Mouse (Mus musculus) cerebellum, adult 9-11 months (tissue): ENCODE results near the gene Fabp1.

Experiments
- DNase-seq: peaks from one replicate; pipeline ENCODE4 v3.0.0; 2022

Fabp1 gene

DNA sequence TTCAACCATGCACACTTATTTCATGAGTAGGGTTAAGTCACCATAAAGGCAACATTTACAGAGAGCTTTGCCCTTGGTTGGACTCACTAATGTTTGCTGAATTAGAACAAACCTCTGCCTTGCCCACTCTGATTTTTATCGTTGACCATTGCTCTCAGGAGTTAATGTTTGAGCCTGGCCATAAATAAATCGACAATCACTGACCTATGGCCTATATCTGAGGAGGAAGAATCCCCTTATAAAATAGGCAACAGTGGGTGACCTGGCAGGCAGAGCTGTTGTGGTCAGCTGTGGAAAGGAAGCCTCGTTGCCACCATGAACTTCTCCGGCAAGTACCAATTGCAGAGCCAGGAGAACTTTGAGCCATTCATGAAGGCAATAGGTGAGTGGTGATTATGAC is at the start of gene Fabp1:
Gene Fabp1, plus strand, starts transcription at position 216 of the 400 bp plus-strand sequence.
- DNase-seq = no peak

DNA sequence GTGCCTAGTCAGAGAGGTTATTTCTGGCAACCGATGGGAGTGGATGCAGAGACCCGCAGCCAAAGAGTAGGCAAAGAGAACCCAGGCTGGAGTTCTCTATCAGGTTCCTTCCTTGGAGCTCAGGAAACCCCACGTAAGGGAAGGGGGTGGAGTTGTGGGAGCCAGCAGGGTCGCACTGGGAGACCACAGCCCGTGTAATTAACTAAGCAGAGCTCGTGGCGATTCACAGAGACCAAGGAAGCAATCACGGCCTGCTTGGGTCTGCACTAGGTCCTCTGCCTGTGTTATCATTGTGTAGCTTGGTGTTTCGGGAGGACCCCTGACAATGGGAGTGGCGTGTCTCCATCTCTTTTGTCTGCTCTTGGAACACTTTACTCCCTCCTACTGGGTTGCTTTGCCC is 48.5 kb upstream of the Fabp1 start:
- DNase-seq = no peak

DNA sequence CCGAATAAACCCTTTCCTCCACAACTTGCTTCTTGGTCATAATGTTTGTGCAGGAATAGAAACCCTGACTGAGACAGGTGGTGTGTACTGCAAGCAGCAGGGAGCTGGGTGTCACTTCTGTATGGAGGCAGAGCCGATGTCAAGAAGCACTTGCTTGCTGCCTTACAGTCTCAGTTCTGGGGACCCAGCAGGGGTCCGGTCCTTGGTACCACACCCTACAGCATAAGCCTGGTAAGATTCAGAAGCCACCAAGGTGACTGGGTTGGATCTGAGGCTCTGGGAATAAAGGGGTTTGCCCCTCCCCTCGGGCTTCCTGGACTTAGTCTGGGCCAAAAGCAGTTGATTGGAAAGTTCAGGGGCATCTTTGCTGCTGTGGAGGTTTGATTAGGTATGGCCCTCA is 46.1 kb upstream of the Fabp1 start:
- no peak for DNase-seq

DNA sequence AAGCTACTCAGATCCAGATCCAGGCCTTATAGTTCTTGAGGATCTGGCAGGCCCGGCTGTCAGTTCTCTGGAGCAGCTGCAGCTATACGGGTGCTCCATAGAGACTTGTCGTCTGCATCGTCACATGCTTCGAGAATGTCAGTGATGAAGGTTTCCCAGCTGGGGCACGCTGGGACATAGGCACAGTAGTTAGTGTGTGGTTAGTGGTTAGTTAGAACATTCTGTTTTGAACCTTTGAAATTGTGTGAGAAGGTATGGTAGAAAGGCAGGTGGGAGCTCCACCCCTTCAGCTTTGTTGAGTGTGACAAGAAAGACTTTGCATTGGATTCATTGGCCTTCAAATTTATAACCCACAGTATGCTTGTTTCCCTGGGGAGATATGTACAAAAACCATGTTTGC is 44.8 kb upstream of the Fabp1 start:
- DNase-seq = no peak

DNA sequence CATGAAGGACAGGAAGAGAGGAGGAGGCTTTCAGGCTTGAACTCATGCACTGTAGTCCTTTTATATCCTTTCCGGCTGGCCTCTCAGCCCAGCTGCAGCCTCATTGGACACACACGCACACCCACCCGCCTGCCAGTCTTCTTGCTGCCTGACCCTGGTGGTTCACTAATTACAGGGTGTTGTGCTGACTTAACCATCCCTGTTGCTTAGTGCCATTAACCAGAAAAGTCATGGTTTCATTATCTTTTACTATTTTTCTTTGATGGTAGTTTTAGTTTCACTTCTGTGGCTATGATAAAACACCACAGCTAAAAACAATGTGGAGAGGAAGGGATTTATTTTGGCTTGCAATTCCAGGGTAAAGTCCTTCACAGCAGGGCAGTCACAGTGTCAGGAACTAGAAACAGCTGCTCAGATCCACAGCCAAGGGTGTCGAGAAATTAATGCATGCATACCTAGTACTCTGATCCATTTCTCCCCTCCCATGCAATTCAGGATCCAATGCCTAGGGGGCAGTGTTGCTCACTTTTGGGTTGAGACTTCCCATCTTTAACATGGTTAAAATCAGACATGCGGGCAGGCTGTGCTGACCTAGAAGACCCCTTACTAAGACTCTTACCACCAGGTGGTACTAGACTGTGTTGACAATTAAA is 42.8 kb upstream of the Fabp1 start:
- DNase-seq = no peak

DNA sequence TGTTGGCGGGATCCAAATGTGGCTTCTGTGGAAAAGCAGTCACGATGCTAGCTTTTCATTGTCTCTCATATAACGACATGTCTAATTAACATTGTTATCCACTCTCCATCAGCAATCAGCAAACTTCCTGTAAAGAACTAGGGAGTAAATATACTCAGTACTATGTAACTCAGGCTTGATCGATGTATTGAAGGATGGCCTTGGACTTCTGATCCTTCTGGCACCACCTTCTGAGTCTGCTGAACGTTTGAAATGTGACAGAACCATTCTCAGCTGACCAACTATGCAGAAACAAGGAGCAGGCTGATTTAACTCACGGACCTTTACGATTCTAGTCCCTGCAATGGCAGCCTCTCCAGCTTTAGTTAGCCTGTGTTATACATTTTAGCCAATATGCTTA is 38.3 kb upstream of the Fabp1 start:
- DNase-seq = no peak

DNA sequence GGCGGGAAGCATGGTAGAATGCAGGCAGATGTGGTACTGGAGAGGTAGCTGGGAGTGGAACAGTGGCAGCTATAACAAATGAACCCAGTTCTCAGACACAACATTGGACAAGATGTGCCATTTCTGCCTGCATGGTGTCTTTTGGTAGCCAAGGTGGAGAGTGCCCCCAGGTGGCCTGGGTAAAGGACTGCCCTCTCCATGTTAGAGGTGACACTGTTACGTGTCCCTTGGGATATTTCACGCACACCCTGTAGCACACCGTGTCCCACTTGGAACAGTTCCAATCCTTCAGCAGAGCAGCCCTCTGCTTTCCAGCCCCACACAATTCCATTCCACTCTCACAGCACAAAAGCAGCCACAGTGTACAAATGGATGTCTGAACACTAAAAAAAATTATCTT is 37.4 kb upstream of the Fabp1 start:
- no peak for DNase-seq

DNA sequence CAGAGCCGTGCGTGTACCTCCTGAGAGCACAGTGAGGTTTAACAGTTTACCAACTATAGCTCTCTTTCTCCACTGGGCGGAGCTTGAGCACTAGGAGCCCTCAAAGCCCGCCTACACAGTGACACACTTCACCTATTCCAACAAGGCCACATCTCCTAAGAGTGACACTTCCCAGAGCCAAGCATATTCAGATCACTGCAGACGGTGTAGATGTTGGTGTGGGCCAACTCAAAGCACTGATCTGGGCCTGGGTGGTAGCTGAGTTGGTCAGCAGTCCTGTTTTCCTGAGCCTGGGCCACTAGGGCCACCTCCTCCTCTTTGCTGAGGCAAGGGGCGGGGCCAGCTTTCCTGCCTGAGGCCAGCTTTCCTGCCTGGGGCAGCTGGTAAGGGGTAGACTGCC is 35.2 kb upstream of the Fabp1 start:
- no peak for DNase-seq

DNA sequence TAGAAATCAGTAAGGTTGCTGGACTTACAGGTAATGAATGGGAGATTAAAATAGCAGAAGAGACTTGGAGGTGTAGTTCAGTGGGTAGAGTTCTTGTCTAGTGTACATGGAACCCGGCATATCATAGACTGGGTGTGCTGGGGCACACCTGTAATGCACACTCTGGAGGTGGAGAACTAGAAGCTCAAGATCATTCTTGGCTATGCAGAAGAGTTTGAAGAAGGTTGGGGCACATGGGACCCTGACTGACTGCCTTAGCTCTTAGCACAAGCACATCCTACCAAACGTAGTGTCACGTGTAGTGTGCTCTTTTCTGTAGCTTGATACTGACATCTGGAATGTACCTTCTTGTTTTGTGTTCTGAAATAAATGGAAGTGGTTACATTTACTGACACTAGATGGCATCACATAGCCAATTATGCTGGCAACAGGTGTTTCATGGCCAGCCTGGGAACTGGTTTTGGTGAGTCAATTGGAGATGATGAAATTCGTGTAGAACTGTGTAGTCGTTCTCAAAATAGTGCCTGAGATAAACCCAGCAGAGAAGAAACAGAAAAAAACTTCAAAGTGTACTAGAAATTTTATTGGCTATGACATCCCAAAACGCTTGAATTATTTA is 33.0 kb upstream of the Fabp1 start:
- DNase-seq = no peak

DNA sequence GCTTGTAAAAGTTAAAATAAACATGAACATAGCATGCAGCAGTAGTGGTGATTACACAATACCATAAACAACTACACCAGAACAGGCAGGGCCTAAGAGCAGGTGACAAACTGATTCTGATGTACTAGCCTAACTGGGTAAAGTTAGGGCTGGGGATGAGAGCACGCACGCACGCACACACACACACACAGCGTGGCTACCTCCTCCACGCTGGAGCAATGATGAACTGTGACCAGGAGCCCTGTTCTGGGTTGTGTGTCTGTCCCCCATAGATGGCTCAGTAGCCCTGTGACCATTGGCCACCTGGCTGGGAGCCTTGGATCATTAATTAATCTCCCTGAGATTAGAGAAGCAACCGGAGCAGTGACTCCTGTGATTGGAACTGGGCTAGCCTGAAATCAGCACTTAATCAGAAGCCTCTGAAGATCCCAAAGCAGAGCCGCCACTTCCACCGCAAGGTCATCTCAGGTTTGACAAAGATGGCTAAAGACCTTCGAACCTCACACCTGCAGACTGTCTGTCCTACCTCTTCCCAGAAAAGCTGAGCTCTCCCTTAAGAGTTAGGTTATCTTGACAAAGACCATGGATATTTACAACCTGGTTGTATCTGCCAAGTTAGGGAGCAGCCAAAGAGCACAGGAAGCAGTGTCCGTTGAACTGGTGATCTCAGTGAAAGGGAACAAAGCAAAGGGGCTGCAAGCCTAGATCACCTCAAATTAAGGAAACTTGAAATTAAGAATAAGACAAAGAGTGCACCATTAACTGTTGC is 26.6 kb upstream of the Fabp1 start:
- DNase-seq = no peak

DNA sequence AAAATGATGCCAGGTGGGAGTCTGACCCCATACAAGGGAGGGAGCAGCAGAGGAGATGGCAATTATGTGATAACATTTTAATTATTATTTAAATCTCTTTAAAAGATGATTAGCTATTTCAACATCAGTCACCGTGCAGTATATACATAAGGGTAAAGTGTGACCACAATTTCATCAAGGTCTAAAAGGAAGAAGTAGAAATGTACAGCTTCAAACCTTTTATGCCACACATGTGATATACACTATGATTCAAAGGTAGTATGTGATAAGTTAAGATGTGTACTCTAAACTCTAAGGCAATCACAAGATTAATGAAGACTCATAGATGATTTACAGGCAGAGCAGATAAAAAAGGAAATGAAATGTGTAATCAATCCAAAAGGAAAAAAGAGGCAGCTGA is 19.0 kb upstream of the Fabp1 start:
- DNase-seq = no peak

DNA sequence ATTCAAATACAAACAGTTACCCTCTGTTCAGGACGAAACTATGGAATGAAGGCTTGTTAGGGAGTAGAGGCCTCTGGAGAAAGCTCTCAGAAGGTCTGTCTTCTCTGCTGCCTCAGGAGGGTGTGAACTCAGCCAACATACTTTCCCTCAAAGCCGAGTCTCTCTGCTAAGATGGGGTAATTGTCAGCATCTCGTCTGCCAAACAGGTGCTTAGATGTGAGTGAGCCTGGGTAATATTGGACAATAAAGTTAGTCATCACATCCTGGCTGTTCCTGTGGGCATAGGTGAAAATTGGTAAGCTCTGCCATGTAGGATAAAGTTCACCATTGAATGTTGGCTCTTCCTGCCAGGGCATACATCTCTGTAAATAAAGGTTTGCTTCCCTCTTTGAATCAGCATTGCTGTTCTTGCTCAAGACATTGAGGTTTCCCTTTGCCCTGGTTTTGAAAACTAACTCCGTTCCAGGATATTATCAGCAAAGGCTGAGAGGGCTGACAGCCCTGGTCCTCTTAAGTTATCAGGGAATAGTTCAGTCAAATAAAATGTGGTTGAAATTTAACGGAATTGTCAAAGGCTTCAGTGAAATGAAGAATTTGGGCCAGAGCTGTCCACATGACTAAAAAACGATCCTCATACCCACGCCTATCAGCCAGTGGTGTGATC is 14.6 kb upstream of the Fabp1 start:
- DNase-seq = no peak

DNA sequence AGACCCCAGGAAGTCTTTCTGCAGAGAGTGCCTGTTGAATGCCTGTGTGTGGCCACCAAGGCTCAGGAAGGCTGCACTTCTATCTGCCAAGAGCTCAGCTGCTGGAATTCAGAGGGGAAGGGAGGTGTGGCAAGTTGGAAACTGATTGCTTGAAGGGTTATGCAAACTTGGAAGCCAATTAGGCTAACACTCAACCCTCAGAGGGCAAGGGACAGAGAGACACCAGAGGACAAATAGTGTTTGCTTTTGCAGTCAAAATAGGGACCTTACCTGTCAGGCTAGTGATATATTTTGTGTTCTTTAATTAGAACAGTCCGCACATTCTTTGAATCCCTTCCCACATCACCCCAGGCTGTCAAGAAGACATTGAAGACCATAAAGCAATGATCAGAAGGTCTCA is 10.0 kb upstream of the Fabp1 start:
- DNase-seq = no peak

DNA sequence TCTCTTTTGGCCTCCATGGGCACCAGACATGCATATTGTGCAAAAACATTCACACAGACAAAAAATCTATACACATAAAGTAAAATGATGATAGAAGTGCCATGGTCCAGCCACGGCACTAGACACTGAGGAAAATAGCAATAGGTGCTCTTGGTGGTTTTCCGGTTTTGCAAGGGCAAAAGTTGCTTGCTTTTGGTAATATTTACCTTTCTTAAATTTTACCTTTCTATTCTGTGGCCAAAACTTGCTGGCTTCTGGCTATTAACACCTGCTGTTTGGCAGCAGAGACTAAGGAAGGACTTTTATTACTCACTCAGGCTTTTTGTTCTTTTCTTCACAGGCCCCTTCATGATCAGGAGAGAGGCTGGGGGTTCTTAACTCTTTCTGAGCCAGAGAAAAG is 9.1 kb upstream of the Fabp1 start:
- DNase-seq = no peak

DNA sequence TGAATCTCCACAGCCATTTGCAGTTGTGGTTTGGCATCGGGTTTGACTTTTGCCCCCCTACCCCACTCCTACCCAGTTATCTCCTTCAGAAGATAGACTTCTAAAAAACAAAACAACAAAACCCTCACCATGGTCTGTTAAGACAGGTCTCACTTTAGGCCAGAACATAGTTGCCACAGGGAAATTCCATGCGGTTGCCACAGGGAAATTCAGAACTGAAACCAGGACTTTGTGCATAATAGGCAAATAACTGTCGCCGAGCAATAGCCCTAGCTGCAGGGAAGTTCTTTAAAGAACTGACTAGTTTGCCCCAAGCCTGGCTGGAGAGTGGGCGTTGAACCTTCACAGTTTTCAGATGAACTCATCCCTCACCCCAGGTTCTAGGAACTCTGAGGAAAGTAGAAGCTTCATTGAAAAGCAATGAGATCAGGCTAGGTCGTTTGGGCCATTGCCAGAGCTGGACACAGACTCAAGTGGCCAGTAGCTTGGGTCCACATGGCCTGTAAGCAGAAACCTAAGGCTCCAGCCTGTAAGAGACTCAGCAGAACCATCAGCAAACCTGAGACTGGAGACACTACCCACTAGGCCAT is 6.4 kb upstream of the Fabp1 start:
- DNase-seq = no peak

DNA sequence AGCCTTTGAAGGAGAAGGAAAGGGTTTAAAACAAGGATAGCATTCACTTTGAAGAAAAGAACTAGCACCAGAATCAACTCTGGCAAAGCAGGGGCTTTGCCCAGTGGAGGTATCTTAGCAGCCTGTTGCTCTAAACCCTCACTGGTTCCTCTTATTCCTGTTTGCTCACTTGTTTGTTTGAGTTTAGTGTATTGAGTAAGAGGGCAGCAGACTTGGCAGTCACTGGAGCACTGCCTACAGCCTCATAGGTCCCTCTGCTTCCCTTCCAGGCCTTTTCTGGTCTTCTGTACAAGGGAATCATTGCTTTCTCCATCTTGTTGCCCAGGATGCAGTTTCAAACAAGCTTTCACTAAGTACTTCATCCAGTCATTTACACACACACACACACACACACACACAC is 3.5 kb upstream of the Fabp1 start:
- DNase-seq = no peak

DNA sequence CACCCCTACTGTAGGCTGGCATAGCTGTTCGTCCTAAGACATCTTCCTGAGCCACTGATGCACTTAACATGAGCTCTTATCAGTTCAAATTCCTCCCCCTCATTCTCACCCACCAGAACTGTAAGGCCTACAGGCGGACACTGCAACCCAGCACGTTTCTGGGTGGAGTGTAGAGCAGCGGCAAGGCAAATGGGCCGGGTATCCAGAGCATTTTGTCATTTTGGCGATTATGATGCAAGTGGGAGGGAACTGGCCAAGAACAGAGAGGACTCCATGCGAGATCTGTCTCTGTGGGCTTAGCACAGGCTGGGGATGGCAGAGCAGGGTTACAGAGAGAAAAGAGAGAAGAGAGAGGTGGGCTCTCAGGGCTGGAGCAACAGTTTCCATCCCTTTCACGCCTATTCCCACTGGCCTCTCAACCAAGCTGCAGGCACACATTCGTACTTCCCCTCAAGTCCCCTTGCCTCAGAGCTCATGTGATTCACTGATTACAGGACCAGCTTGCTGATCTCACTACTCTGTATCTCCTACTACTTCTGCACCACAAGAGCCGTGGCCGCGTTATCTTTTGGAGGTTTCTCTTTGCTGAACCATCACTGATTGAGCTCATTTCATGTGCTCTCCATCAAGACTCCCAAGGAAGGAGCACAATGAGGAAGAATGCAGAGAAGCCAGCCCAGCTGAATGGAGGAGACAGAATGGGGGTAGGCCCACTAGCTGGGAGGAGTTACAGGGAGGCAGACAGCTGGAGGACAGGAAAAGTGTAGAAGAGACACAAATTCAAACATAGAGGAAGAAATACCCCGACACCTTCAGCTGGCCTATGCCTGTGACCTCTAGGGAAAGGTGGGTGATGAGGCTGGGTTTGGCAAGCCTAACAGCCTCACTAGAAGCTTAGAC is 1.7 kb upstream of the Fabp1 start:
- DNase-seq = no peak

DNA sequence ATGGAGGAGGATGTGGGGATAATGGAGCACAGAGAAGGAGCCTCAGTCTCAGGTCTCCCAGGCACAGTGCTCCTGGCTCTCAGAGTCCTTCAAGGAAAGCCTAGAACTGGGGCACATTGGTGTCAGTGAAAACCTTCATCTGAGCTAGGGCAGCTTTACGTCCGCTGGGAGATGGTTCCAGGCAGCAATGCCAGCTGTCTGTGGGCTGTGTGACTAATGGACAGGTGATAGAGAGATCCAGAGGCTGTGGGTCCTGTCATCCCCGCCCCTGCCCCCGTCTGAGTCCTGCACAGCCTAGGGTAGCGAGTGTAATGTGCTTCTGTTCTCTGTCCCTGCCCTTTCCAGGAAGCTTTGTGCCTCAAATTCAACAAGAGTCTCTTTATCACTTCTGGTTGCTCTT is 2.3 kb downstream of the Fabp1 start:
- no peak for DNase-seq

DNA sequence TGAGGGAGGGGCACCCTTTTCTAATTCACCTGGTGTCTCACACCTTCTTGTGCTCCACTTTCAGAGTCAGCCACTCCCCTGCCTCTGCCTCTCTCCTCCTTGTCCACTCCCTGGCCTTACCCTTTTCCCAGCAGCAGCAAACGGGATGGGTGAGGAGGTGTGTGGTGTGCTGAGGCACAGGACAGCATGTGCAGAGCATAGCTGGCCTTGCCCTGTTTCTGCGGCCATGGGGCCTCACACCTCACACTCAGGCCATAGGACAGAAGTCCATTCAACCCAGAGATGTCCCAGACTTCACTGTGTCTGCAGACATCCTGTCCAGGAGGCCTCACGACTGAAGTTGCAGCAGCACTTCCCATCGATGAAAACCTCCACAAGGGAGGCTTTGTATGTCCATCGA is 4.0 kb downstream of the Fabp1 start:
- no peak for DNase-seq

DNA sequence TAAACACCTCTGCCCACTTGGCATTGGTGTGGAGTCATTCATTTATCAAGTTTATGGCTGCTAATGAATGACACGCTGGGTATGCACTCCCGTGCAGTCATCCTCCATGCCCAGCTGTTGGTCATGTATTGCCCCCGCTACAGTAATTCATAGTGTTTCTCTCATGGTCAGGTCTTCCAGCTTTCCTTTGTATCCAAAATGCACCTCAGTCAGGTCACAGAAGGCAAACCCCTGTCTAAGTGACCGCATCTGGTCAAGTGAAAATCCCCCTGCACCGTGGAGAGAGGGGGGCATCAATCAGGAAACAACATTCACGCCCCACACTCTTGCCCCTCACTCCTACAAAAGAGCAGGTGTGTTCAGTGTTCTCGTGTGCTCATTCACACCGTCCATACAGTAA is 4.5 kb downstream of the Fabp1 start:
- no peak for DNase-seq

DNA sequence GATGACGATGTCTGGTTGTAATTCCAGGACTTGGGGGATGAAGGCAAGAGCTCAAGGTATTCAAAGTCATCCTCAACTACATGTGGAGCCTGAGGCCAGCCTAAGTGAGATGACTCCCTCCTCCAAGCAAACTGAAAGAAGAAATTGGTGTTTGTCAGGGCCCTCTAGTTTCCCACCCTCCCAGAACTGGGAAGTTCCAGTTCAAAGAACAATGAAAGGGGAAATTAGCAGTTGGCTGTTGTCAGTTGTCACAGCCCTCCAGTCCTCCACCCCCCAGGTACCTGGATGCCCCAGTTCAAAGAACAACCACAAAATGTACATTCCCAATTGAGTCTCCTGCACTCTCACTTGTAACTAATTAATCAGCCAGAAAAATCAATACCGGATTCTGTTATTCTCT is 9.1 kb downstream of the Fabp1 start:
- no peak for DNase-seq

DNA sequence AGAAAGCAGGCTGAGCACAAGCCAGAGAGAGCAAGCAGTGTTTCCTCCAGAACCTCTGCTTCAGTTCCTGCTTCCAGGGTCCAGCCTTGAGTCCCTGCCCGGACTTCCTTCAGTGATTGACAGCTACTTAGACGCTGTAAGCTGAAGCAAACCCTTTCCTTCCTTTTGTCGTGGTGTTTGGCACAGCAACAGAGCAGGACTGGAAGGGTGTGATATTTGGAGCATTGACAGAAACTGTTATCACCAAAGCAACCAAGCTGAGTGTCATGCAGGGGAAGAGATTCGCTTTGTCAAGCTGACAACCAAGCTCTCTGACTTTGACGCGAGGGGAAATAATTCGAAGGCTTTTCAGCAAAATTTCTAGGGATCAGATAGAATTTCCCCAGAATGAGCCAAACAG is 12.3 kb downstream of the Fabp1 start:
- DNase-seq = no peak

DNA sequence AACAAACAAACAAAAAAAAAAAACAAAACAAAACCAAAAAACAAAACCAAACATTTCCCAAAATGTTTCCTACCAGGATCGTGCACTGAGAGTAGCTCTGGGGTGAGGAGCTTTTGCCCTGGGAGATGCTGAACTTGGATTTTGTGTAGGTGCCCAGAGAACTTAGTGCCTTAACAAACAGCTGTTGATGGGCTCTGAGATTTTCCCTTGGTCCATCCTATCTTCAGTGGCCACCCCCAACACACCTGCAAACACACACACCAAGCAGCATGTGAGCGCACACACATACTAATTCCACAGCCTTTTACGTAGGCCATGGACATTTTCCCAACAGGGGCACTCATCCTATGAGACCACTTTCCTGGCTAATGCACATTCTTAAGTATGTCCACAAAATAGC is 12.8 kb downstream of the Fabp1 start:
- DNase-seq = no peak
